Mouse (Mus musculus): Measurements from ENCODE around the gene Orm2. TPM values are rescaled to one million over a fixed set of nuclear protein-coding genes. Genes with fewer than 3 reads are reported as not detected.

Gene Orm2
- total RNA-seq, 2 experiments from 2014 or later, result 0.59 TPM; not detected in 1

- DNase-seq (ENCODE audit: low spot score in 2 of 2), result no peak
Observed at GRCm38 (mm10) chr4:63375367-63375766, 13.1 kb downstream of the Orm2 start.

- DNase-seq (ENCODE audit: low spot score in 2 of 2), result no peak
Observed at GRCm38 (mm10) chr4:63377483-63377882, 15.2 kb downstream of the Orm2 start.

- DNase-seq (ENCODE audit: low spot score in 2 of 2), result no peak
Observed at GRCm38 (mm10) chr4:63382676-63383369, 20.6 kb downstream of the Orm2 start.

GRCm38 (mm10) chr4:63383474-63383873 lies 21.2 kb downstream of the Orm2 start:
- no peak for DNase-seq (ENCODE audit: low spot score in 2 of 2)

DNA sequence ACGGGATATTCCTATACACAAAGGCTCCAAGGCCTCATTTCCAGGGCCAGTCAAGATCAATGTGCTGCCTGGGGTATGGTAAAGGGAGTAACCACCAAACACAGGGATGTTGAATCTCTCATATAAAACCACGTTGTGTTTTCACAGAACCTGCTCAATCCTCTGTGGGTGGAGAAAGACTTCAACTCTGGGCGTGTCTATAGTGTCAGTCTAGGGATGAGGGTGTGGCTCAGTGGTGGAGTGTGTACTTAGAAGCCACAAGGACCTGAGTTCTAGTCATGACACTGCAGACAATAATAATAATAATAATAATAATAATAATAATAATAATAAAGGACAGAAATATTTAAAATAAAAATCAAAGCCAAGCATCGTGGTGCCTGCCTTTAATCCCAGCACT lies 22.0 kb downstream of the Orm2 start:
- no peak for DNase-seq (ENCODE audit: low spot score in 2 of 2)

GRCm38 (mm10) chr4:63385253-63385652 lies 23.0 kb downstream of the Orm2 start:
- DNase-seq (ENCODE audit: low spot score in 2 of 2), result no peak

DNA sequence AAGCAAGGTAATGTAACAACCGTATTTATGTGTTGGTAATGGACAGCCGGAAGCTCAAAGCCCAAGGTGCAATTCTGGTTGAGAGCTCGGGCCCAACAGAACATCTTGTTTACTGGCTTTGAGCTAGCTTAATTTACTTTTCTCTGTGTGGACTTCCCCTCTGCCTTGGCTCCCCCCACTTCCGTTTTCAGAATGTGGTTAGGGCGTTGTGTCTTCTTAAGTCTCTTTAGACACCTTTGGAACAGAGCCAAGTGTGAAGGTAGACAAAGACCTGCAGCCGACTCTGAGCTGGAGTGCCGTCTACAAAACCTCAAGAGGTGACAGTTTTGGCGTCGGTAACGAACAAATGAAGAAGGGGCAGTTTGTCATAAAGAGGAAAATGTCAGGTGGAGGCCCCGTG lies 23.5 kb downstream of the Orm2 start:
- DNase-seq (ENCODE audit: low spot score in 2 of 2), result no peak

DNA sequence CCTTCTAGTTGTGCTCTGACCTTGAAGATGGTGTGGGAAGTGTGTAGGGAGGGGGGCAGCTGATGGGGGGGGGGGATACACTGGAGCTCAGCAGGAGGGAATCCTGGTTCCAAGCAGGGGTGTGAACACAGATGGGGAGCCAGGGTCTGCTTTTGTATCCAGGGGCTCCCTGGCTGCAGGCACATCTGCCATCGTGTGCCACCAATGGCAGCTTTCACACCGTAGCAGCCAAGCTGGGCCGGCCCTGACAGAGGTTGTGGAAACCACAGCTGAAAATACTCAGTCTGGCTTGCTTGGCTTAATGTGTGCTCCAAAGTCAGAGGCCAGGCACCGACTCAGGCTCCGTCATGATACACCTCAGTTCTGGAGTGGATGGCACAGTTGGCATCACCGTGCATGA lies 25.8 kb downstream of the Orm2 start:
- DNase-seq (ENCODE audit: low spot score in 2 of 2), result no peak

- DNase-seq (ENCODE audit: low spot score in 2 of 2), result no peak
Observed at GRCm38 (mm10) chr4:63389121-63389886, 27.1 kb downstream of the Orm2 start.

DNA sequence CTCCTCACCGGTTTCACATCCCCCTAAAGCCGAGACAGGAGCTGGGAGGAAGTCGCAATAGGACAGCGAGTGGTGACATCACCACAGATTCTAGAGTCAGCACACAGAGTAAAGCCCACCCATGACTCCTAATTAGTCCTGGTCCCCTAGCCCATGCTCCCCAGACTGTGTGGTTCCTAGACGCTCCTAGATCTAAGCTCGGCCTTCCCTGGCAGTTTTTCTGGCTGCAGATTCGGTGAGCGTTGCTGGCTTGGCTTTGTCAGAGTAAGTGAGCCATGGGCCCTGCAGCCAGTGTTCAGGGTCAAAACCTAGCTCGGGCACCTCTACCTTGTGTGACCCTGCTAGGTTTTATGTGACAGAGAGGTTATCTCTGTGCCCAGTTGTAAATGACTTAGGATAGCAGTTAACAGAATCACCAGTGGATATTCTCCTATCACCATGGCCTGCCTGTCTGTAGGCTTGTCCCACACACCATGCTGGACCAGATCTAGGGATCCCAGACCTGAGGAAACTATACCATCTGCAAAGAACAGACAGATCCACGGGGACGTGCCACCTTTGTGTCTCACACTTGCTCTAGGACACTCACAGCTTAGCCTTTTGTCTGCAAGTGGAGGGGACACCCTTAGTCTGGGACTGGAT lies 27.8 kb downstream of the Orm2 start:
- DNase-seq (ENCODE audit: low spot score in 2 of 2), result no peak

DNA sequence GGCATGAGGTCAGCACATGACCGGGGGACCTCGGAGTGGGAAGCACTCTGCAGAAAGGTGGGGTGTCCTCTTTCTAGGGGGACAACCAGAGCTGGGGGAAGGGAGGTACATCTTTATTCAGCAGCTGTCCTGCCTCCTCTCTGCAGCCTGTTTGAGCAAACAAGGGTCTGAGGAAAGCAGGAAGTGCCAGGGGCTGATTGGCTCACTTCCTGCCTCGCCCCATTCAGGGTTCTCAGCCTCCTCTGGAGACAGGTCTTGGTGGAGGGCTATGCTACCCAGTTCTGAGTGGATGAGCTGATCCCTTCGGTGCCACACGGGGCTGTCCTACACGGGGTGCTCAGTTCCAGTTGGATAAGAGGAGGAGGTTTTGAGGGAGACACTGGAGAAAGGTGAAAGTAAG lies 29.1 kb downstream of the Orm2 start:
- no peak for DNase-seq (ENCODE audit: low spot score in 2 of 2)

DNA sequence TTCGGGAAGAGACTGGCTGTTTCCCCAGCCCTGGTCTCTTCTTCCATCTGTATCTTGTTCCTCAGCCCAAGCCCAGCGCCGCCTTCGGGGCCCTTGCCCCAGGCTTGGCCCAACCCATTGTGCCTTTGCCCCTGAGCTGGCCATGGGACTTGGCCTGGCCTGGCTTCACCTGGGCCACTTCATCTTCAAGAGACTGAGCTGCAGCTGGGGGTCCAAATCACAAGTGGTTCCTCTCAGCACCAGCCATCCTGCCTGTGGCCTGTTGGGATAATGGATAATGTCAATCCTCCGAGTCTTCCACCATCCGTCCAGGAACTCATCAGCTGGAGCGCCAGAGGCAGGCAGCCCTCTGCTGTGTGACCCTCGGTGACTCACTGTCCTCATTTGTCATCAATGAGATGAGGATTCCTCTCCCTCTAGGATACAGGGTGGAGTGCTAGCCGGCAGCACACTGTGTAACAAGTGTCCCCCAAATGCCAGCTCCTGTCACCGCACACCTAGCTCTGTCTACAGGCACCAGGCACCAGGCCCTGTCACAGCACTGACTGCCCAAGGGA lies 35.8 kb downstream of the Orm2 start:
- DNase-seq (ENCODE audit: low spot score in 2 of 2), result no peak

DNA sequence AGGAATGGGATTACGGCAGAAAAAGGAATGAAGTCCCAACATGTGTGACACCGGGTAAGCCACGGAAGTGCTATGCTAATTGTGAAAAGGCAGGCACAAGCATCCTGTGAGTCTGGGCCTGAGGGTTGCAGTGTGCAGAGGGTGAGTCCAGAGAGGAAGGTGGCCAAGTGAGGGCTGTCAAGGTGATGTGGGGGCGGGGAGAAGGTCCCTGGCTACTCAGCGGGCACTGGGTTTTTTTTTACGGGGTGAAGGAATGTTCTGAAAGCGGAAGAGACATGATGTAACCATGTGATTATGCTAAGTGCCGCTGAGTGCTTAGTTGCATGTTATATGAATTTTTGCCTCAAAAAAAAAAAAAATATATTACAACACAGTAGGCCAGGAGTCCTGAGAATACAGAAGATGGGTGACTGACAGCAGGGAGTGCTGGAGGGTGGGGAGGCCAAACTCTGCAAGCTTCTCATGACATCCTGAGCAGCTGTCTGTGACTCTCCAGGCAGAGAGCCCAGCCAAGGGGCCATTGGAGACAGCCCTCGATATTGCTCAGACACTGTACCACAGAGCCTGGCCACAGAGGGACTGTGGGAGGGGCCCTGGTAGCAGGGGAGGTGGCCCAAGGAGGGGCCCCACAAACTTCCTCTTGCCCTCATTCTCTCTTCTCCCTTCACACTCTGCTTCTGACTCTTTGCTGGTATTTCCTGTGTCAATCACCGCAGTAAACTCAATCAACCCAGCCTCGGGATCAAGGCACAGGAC lies 36.8 kb downstream of the Orm2 start:
- DNase-seq (ENCODE audit: low spot score in 2 of 2), result no peak

DNA sequence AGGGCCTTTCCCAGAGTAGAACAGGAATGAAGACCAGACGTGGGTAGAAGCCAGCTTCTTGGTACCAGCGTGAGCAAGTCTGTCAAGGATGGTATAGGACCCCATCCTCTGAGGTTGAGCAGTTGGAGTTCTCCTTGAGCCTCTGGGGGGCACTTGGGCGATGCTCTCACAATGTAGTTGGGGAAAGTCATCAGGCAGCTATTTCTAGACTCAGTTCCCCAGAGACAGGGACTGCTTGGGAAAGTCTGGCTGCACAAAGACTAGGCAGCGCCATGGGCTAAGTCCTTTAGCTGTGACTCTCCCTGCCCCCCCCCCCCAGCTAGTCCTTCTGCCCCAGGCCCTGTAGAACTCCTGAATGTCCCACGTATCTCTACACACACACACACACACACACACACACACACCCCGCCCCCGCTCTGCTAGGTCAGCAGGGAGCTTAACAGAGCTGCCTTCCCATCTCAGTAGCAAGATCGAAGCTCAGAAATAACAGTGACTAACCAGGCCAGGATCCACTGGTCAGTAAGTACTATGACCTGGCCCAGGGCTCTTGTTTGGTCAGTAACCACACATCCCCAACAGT lies 37.5 kb downstream of the Orm2 start:
- DNase-seq (ENCODE audit: low spot score in 2 of 2), result no peak

- DNase-seq (ENCODE audit: low spot score in 2 of 2), result no peak
Observed at GRCm38 (mm10) chr4:63400541-63401306, 38.5 kb downstream of the Orm2 start.

DNA sequence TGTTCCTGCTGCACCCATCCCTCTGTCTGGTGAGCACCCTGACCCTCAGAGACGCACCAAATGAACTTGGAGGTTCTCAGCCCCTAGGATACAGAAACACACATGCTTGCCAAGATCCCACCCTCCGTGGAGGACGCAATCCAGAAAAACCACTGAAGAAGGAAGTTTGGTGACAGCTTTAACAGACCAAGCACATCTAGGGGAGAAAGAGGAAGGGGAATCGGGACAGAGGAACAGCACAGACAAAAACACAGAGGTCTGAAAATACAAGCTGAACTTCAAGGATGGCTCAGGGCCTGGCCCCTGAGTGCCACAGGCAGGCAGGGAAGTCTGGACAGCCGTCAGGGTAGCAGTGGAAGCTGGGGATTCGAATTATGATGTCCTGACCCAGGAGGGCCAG lies 39.4 kb downstream of the Orm2 start:
- no peak for DNase-seq (ENCODE audit: low spot score in 2 of 2)

DNA sequence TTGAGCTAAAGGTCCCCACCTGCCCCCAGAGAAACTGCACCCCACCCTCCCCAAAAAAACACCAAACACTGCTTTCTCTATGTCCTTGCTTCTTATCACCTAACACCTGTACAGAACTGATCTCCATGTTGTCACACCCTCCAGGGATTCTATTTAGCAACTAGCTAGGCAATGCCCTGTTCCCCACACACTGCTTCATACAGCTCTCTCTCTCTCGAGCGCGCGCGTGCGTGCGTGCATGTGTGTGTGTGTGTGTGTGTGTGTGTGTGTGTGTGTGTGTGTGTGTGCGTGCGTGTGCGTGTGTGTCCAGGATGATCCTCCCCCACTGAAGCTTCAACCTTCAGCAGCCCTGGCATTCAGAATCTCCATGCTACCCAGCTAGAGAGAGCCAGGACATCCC lies 39.8 kb downstream of the Orm2 start:
- DNase-seq (ENCODE audit: low spot score in 2 of 2), result no peak

DNA sequence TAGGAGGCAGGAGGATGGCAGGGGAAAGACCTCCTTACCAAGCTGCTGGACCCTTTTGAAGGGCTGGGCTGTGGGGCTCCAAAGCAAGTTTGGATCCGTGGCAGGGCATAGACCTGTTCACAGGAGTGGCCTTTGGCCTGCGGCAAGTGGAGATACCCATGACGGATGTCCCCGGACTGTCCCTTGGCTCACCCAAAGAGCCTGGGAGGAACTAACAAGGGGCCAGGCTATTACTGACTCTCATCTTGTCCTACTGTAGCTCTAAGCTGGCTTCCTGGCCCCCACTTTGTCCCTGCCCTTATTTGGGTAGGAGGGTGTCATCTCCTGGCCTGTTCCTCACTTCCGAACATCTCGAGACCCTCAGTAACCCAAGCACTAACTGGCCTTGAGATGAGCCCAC lies 40.3 kb downstream of the Orm2 start:
- no peak for DNase-seq (ENCODE audit: low spot score in 2 of 2)

GRCm38 (mm10) chr4:63403040-63403959 lies 41.1 kb downstream of the Orm2 start, which contains the start of gene Akna:
TSS of gene Akna (minus strand) at chr4:63403354.
- DNase-seq (ENCODE audit: low spot score in 2 of 2), result peak; percentile 63 to 71

Data from adrenal gland, postnatal 4 days (tissue).